Mouse (Mus musculus) gonadal fat pad, adult 2 months (tissue): ENCODE results near the gene Otulinl. TPM values are rescaled to one million over a fixed set of nuclear protein-coding genes. Genes with fewer than 3 reads are reported as not detected.

Source experiments
- DNase-seq: peaks from one replicate; pipeline ENCODE4 v3.0.0-alpha.2; 2012; ENCODE audit warnings: low read depth
- polyA plus RNA-seq: library from polyadenylated mRNA; depleted of rRNA; stranded (reverse); fragments of >200 nt; gene quantifications from 2 replicates; pipeline ENCODE4 v1.2.3, GENCODE M21; 2012

The Otulinl gene
- polyA plus RNA-seq, 1 experiment, result 7.3 TPM

- DNase-seq, result no peak
Measured at GRCm38 (mm10) chr15:27680997-27681396, 382 bp downstream of the Otulinl start.

- DNase-seq, result no peak
Measured at GRCm38 (mm10) chr15:27678511-27678910, 2.9 kb downstream of the Otulinl start.

- DNase-seq, result no peak
Measured at GRCm38 (mm10) chr15:27677801-27678200, 3.6 kb downstream of the Otulinl start.

- no peak for DNase-seq
Measured at GRCm38 (mm10) chr15:27676211-27676610, 5.2 kb downstream of the Otulinl start.

GRCm38 (mm10) chr15:27675122-27675521 lies 6.3 kb downstream of the Otulinl start:
- no peak for DNase-seq

- DNase-seq, result no peak
Measured at GRCm38 (mm10) chr15:27674041-27674440, 7.3 kb downstream of the Otulinl start.

- DNase-seq, result no peak
Measured at GRCm38 (mm10) chr15:27673151-27673550, 8.2 kb downstream of the Otulinl start.

- DNase-seq, result no peak
Measured at GRCm38 (mm10) chr15:27672259-27672658, 9.1 kb downstream of the Otulinl start.

GRCm38 (mm10) chr15:27671612-27672245 lies 9.7 kb downstream of the Otulinl start:
- DNase-seq, result no peak

GRCm38 (mm10) chr15:27670708-27671107 lies 10.7 kb downstream of the Otulinl start:
- no peak for DNase-seq

GRCm38 (mm10) chr15:27669931-27670411 lies 11.4 kb downstream of the Otulinl start:
- no peak for DNase-seq

GRCm38 (mm10) chr15:27669276-27669675 lies 12.1 kb downstream of the Otulinl start:
- DNase-seq, result no peak

GRCm38 (mm10) chr15:27668557-27668956 lies 12.8 kb downstream of the Otulinl start:
- DNase-seq, result no peak

GRCm38 (mm10) chr15:27668001-27668461 lies 13.3 kb downstream of the Otulinl start:
- DNase-seq, result no peak

GRCm38 (mm10) chr15:27666911-27667539 lies 14.4 kb downstream of the Otulinl start:
- DNase-seq, result no peak

GRCm38 (mm10) chr15:27665392-27665911 lies 15.9 kb downstream of the Otulinl start:
- no peak for DNase-seq

GRCm38 (mm10) chr15:27664126-27664525 lies 17.3 kb downstream of the Otulinl start:
- DNase-seq, result no peak

- no peak for DNase-seq
Measured at GRCm38 (mm10) chr15:27662699-27663098, 18.7 kb downstream of the Otulinl start.

- DNase-seq, result no peak
Measured at GRCm38 (mm10) chr15:27661696-27662095, 19.7 kb downstream of the Otulinl start.

- DNase-seq, result no peak
Measured at GRCm38 (mm10) chr15:27659592-27660244, 21.7 kb downstream of the Otulinl start.

- DNase-seq, result no peak
Measured at GRCm38 (mm10) chr15:27659143-27659542, 22.2 kb downstream of the Otulinl start.

GRCm38 (mm10) chr15:27658356-27658755 lies 23.0 kb downstream of the Otulinl start:
- no peak for DNase-seq

GRCm38 (mm10) chr15:27657866-27658265 lies 23.5 kb downstream of the Otulinl start:
- DNase-seq, result no peak
